Mouse (Mus musculus) testis, postnatal 14 days (tissue): ENCODE results near the gene Ppp3r1.

Source experiments
- DNase-seq: peaks from one replicate; pipeline ENCODE4 v3.0.0; 2021; ENCODE audit warnings: low spot score

Gene Ppp3r1

DNA sequence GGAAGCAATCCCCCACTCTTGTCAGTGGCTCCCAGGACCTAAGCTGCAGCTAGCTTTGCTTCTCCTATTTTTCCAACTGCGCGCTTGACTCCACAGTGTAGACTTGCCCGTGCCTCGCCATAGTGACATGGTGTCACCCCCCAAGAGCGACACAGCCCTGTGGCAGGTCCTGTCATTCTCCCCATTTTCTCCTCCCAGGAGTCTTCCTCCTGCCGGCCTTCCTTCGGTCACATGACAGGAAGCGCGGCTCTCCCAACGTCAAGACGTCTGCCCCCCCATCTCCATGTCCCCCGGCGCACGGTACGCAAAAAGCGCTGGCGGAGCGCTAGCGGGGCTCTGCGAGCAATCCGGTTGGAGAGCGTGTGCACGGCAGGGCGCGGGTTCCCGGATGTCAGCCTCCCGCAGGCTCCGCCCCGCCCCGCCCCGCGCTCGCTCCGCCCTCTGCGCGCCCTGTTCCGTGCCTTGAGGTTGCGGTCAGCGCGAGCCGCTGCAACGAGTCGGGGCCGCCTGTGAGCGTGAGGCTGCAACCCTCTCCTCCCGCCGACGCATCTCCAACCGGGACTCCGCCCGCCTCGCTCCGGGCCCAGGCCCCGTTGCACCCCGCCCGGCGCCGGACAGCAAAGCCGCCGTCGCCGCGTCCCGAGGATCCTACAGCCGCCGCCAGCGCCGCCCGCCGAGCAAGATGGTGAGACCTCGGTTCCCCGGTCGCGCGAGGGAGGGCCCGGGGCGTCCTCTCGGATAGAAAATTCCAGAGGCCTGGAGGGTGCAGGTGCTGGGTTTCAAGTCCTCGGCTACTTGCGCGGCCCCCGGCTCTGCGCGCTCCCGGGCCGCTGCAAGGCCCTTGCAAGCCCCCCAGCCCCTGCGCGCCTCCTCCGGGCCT is at the start of gene Ppp3r1:
TSS of gene Ppp3r1 (plus strand) at position 406 of the 880 bp plus-strand sequence.
- DNase-seq, result peak; percentile 95

DNA sequence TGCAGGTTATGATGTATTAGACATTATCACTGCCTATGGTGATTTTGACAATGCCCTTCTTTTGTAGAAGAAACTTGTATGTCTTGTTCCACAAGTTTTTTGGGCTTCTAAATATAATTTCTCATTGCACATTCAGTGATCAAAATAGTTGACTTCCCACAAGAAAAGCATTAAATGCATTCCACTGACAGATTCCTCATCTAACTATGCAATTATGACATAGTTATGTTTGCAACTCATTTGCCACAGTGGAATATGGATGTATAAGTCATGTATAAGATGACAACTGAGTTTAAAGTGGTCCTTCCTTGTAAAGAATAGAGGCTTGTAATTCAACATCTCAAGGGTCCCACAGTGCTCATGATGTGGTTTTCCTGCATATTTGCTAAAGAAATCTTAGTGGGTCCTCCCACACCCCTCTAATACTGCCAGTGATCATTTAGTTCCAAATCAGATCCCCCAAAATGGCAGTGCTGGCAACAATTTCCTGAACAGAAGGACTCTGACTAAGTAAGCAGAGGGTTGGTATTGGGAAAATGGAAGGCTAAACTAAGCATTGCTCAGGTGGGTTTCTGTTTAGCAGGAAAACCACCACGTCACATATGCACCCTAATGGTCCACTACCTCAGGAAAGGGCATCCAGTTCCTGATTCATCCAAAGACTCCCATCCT is 46.5 kb upstream of the Ppp3r1 start:
- DNase-seq, result no peak

DNA sequence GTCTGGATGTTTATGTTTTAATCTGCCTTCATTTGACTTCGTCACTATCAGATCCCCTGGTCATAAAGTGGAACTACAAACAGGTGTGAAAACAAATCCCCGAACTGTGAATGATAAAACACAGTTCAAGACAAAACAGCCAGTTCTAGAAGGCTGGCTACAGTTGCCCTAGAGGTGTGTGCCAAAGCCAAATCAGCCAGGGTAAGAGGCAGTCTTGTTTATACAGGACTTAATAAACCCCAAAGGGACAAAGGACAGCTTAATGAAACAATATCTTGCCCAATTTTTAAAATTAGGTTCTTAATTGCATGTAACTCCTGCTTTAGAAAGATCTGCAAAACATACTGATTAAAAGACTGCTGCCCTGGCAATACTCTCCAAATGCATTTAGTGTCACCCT is 32.6 kb upstream of the Ppp3r1 start:
- DNase-seq, result no peak

DNA sequence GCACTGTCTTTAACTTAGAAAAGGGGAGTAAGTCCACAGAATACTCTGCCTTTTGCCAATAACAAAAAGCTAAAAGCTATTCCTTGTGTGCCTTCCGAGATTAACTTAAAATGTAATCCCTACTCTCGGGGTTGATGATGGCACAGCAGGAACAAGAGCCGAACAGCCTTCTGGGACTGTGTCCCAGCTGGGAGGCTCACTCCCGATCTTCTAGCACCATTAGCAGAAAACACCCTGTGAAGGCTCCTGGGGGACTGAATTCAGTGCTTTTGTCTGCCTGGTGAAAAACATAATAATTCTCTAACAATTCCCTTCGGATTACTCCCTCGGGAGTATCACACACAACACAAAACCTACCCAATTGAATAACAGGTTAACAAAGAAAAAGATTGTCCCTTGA is 23.4 kb upstream of the Ppp3r1 start:
- no peak for DNase-seq

DNA sequence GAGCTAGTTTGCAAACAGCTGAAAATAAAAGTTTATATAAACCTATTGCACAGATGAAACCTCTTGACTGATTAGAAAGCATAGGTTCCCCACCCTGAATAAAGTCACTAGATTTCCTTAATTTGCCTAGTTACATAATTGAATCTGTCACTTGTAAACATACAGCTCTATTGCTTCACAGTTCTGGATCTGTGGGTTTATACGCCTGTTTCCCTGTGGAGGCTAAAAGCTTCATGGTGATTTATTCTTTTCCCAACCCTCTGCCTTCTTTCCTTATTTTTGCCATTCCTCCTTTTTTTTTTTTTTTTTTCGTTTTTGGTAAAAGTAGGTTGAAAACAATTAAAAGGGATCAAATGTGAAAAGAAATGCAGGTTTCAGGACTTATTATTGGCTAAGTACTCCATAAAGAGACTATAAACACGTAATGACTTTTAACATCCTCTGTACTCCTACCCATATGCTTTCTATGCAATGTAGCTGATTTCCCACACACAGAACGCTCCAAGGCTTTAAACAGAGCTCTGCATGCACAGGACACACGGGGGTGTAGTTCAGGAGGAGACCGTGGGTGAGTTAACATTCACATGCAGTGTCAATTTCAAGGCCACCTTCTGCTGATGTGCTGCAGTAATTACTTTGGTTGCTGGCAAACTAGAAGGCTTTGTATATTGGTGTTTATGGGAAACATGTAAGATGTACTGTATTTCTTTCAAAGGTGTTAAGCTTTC is 20.6 kb upstream of the Ppp3r1 start:
- DNase-seq, result no peak

DNA sequence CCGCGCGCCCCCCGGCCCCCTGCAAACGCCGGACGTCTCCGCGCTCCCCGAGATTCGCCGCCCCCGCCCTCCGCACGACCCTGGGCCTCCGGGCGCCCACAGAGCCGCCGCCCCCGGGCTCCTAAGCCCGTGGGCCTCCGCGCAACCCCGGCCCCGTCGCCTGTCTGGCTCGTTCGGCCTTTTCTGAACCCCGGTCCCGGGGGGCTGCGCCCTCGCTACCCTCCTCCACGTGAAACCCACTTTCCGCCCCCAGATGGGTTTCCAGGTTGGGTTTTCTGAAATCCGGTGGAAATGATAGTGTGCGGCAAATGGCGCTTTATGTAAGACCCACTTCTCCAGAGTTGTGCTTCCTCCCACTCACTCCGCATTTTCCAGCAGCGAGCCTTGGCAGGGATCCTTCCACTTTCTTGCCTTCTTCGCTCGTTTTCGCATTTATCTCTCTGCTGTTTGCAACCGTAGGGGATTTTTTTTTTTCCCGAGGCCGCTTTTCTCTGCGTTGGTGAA is 727 bp downstream of the Ppp3r1 start:
- DNase-seq, result peak; percentile 38

DNA sequence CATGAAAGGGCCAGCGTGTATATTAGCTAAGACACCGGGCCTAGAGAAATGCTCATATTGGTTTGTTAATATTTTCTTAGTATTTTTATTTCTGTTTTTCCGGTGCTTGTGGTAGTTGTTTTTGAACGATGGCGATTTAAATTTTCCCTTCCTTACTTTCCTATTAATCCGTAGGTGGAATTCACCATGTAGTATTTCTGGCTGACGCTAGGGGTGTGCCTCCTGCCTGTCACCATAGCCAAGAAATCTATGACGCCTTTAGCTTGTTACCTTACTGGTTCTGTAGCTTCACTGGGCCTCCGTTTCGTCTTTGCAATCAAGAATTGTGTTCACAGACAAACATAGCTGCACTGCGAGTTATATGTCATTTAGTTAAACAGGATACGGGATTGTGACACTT is 1.2 kb downstream of the Ppp3r1 start:
- peak; percentile 32 for DNase-seq

DNA sequence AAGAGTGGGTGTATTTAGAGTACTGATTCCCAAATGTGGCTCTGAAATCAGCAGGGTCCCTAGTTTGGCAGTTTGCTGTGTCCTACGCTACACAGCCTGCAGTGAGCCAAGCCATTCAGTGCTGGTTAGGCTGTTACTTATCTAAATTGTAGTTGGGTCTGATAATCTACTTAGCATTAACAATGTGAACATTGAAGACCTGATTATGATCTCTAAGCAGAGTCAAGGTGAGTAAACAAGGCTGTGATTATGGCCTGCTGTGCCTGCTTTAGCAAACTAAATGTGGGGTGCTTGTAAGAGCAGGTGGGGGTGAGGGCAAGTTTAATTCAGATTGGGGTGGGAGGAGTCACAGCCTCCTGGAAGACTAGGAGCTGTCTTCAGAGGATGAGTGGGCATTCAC is 4.9 kb downstream of the Ppp3r1 start:
- DNase-seq, result no peak

DNA sequence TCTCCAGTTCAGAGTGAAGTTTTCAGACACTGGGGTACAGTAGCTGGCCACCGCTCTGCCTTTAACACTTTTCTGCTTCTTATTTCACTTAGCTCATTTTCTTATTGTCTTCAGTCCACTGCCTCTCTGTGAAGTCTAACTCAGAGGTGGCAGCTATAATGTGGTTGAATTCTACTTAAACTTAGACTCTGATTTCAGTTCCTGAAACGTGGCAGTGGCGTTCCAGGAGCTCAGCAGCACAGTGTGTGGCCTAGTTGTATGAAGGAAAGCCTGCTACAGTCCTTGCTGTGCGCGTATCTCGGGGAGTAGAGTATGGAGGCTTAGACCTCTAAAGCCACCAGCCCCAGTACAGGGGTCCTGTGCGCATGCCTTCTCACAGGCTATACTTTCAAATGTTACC is 7.6 kb downstream of the Ppp3r1 start:
- no peak for DNase-seq

DNA sequence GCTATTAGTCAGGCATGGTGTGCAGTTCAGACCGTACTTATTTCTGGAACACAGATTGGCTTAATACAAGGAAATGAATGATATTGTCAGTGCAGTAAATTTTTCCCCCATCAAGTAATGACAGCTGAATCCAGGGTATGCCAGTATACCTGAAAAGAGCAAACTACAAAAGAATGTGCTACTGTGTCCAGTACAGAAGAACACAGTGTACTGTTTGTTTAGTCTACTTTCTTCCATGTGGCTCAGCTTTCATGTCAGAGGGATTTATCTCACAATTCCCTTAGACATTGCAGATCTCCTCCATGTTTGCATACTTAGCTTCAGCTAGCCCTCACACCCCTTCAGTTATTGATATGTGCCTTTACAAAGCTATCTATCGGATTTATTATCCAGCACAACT is 10.2 kb downstream of the Ppp3r1 start:
- no peak for DNase-seq

DNA sequence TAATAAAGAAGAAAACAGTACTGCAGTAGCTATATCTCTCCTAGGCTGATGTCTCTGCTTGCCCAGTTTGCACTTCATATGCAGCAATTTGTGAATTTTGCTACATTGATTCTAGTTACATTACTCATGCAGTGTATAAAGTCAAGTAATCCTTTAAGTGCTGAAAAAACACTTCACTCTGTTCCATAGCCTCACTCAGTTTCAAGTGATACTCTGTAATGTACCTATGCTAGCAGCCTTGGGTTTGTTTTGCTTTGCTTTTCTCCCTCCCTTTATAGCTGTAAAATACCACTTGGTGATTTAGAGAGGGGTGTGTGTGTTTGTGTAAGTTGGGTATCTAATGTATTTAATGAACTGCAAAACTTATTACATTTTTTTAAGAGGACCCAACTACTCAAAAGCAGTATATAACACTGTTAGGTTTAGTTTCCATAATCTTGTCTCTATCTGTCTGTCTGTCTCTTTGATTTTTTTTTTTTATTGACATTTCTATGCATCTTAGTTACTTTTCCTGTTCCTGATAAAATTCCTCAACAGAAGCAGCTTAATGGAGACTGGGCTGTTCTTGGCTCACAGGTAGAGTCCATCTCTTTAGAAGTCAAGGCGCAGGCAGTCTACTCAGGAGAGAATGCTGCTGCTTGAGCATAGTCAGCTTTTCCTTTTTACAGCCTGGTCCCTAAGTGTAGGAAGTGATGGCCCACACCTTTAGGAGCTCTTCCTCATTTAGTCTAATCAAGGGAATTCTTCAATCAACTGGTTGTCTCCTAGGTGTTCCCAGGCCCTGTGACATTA is 12.1 kb downstream of the Ppp3r1 start:
- no peak for DNase-seq

DNA sequence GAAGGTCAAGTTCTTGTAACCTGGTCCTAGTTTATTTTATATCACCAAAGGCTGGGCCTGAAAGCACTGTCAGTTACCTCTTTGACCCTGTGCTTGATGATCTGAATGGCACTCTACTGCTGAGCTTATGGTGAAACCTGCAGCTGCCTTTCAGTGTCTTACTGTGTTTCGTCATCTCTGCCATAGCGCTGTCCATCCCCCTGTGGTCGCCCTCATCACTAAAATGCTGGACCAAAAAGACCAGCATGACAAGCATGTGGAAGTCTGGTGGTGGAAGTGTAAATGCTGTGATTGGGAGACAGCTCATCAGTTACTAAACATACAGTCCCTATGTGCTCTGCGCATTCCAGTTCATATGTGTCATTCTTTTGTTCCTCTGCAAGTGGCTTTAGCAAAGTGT is 13.2 kb downstream of the Ppp3r1 start:
- no peak for DNase-seq

DNA sequence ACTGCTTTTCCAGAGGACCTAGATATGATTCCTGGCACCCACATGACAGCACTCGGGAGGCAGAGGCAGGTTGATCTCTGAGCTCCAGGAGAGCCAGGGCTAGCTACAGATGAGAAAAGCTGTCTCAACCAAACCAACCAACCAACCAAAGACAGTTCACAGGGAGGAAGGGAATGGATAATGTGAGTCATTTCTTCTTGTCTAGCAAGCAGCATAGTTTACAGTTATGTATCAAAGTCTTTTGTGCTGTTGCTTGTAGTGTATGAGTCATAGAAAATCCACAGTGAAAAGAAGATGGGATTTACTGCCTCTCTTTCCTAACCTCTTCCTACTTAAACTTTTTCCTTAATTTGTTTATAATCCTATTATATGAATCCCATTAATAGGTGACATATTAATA is 17.6 kb downstream of the Ppp3r1 start:
- no peak for DNase-seq

DNA sequence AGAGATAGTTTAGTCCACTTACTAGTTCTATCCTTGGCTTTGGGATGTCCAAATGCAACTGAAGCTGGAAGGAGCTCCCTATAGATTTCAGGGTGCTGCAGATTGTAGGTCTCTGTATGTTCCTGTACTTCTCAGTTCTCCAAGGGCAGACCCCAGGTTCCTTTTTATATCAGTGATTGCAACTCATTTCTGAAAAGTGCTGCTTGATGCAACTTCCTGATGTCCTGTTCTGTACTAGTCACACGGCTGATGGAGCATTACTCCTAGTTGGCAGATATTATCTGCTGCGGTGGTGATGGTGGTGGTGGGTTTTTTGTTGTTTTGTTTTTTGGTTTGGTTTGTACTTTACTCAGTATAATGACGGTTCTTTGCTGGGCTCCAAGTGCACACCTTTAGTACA is 21.7 kb downstream of the Ppp3r1 start:
- no peak for DNase-seq

DNA sequence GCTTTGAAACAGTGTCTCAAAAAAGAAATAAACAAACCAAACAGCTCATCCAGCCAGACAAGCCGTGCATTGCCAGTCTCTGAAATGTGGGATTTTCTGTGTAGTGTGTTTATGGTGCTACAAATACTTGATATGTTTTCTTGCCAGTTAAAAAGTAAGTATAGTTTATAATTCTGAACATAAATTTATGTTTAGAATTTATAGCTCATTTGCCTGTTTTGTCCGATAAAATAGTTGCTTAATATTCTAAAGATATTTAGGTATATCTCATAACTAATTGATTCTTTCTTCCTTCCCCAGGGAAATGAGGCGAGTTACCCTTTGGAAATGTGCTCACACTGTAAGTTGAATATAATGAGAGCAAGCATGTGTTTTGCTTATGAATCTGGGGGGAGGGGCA is 22.7 kb downstream of the Ppp3r1 start, which contains the start of gene Wdr92:
TSS of gene Wdr92 (plus strand) at position 301 of the 400 bp plus-strand sequence.
- DNase-seq, result no peak

DNA sequence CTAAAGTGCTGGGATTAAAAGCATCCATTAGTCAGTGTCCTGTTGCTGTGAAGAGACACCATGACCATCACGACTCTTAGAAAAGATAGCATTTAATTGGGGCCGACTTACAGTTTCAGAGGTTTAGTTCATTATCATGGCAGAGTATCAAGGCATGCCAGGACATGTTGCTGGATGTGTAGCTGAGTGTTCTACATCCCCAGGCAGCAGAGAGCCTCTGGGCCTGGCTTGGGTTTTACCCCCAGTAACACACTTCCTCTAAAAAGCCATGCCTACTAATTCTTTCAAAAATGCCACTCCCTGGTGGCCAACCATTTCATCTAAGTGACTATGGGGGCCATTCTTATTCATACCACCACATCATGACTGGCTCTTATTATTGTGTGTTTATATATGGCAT is 24.1 kb downstream of the Ppp3r1 start:
- DNase-seq, result no peak

DNA sequence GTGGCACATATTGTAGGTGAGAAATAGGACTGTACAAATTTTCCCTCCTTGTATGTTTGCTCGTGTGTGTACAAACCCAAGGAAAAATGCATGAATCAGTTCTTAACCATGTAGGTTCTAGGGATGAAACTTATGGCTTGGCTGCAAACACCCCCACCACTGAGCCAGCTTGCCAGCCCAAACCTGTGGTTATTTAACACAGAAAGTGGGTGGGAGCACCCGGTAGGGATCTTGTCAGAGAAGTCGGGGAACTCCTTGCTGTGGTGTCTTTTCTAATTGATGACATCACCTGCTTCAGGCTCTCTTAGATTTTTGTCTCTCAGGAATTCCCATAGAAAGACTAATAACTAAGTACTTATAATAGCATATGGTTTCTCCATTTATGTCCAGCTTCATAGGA is 28.6 kb downstream of the Ppp3r1 start:
- DNase-seq, result no peak

DNA sequence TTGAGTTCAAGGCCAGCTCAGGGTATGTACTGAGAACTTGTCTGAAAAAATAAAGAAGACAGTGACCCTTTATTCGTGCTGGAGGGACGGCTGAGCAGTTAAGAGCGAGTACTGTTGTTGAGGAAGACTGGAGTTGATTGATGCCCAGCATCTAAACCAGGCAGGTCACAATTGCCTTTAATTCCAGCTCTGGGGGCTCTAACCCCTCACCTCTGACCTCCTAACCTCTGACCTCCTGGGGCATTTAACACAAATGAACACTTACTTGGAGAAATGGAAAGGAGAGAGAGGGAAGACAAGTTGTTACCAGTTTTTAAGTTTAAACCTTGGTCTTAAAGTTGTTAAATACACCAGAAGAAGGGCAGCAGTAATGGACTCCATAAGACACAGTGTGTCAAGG is 29.7 kb downstream of the Ppp3r1 start:
- DNase-seq, result no peak

DNA sequence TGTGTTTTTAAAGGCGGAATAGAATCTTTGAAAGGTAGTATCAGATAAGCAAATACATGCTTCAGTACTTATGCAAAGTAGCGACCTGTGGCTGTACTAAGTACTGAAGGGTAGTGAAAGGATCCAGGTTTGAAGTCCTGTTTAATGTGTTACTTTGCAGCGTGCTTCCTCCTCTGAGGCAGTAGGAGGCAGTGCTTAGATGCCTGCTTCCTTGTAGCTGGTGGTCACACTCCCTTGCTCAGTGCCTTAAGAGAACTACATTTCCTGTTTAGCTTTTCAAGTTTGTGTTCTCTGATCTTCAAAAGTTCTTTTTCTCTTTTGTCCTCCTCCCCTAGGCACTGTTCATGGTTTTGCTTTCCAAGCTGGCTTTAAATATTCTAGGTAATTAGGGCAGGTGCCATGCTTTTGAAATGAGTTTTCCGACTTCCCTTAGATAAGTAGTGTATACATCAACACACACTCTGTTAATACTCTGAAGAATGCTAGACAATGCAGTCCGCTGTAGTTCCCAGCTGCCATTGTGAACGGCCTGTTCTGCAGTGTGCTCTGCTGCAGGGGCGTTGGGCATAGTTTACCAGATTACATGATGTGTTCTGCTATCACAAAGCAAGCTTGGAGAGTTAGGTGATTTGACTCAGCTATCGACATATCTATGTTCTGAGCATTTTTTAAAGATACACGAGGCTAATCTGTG is 33.2 kb downstream of the Ppp3r1 start:
- no peak for DNase-seq

DNA sequence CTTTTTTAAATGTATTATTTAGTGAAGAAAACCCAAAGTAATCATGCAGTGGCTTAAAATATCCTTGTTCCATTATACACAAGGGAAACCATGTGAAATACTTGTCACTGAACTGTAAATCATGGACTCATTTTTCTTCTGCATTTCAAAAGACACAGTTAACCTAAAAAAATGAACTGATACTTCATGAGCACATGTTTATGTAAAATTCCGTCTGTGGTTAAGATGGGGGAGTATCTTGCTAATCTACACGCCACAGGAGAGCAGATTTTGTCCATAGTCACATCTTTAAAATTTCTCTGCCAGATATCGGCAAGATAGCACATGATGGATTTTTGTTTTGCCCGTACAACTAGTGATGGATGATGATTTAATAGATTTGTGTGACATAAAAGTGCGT is 40.1 kb downstream of the Ppp3r1 start:
- DNase-seq, result no peak

DNA sequence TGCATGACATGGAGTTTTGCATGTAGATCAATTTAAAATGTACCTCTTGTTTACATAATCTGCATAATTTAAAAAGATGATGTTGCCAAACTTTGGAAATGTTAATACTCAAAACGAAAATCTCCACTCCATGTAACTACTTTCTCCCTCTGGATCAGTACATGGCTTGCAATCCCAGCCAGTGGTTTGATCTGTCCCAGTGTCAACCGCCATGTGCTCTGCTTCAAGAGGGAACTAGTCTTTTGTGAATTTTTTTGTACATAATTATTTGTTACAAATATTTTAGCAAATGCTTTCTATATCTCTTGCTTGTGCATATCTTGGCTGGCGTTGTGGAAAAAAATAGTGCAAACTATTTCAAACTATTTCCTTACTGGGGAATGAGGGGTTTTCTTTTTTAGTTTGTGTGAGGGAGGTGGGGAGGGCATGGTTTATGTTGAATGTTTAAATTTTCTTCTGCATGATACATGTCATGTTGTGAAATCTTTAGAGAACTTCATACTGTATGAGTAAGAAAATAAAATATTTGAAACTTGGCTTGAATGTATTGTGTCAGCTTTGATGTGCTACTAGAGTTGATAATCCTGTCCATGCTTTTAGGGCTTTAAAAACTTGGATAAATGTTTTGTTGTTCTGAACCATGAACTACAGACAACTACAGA is 40.9 kb downstream of the Ppp3r1 start:
- no peak for DNase-seq
